Mouse (Mus musculus) kidney, postnatal 36 days (tissue): ENCODE measurements around the gene Tmem238.
A peak's percentile ranks its signal among the peaks of the same experiment; 100 is the strongest.
"Not testable (repeated sequence)": the region's sequence is repeated elsewhere in the genome, so short reads cannot be mapped to it uniquely, and the experiment has no call there.

Source experiments
- DNase-seq, 2 experiments: peaks; one replicate each; pipeline ENCODE4 v3.0.0; 2021 to 2022; ENCODE audit warnings: mixed read lengths in 2 of 2

The Tmem238 gene

DNA sequence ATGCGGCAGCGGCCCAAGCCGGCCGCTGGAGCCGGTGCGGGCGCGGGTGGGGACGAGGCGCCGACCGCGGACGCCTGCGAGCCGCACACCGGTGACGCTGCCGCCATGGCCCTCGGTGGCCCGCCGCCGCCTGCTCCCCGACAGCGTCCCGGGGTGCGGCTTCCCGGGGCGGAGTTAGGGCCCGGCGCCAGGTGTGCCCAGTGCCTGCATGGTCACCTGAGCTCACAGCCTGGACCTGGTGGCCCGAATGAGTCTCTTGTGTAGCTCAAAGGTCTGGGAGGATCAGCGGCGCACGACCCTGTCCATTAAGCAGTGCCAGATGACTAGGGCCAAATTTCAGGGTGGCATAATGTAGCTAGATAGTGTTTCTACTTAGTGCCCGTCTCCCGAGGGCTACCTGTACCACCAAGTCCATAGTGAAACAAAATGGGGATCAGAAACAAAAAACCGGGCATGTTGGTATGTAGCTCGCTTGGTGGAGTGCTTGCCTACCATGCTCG lies at the start of gene Tmem238:
Gene Tmem238 (minus strand): TSS at position 221 of the 500 bp plus-strand sequence.
- peak; percentile 88 to 93 for DNase-seq

DNA sequence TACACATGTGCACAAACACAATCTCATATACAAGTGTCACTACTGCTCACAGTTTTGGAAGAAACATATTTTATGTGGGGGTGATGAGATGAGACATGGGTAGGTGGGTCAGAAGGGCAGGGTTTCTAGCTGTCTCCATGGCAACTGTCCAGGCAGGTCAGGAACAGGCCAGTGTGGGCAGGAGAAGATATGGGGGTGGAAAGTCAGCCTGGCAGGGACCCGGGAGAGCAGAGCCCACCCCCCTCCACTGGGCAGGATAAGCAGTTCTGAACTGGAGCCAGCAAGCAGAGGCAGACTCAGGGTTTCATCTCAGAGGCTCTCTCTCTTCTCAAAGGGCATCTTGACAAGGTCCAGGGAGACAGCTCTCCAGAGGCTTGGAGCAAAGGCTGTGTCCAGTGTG lies 48.2 kb upstream of the Tmem238 start:
- no peak for DNase-seq

DNA sequence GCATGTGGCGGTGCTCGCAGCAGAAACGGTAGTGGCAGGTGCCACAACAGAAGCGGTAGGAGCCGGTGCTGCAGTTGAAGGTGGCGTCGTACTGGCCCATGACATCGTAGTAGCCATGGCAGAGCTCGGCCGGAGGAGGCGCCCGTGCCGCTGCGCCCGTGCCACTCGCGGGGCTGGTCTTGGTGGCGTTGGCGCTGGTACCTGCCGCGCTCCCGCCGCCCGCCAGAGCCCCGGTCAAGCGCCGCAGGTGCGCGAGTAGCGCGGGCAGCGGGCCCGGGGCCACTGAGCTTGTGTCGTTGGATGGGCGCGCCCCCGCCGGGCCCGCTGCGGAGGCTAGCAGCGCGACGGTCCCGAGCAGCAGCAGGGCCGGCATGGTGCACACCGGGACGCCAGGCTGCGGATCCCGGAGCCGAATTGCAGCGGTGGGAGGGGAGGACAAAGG lies 46.9 kb upstream of the Tmem238 start:
- peak; percentile 82 to 86 for DNase-seq

DNA sequence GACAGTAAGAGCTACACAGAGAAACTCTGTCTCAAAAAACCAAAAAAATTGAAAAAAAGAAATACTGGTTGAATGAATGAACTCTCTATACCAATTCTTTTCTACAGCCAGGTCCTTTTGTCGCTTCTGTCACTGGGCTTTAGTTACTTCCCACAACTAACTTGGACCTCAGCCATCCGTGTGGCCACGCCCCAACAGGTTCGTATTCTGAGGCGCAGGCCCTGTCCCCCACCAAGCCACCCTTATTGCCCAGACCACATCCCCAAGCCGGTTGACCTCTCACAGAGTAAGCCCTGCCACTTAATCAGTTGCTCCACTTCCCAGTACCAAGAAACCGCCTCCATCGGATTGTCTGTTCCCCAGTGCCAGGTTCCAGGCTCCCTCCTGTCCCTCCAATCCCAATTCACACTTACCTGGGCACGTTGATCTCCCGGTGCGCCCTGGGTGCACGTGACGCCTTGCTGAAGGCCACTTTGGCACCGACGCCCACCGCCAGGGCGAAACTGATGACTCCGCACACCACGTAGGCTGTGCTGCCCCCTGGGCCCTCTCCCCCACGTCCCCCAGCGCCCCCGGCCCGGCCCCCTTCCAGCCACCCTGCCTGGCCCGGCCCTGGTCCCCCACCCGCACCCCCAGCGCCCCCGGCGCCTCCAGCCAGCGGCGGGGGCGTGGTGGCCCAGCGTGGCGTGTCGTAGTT lies 46.3 kb upstream of the Tmem238 start:
- DNase-seq = peak in 1 of 2 experiments; percentile 51

DNA sequence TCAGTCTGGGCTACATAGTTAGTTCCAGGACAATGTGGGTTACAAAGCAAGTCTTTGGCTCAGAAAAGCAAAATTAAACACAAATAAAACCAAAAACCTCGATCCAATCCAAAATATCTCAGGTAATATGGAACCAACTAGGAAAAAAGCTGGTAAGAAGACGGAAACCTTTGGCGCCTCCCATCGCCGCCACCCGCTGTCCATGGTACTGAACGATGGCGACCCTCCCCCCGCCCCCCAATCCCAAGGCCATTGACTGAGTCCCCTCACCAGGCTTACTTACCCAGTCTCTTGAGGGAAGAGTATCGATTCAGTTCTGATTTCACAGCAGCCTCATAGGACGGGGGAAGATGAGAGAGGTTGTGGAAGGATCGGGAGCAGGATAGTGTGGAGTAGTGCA lies 41.0 kb upstream of the Tmem238 start:
- DNase-seq = no peak

DNA sequence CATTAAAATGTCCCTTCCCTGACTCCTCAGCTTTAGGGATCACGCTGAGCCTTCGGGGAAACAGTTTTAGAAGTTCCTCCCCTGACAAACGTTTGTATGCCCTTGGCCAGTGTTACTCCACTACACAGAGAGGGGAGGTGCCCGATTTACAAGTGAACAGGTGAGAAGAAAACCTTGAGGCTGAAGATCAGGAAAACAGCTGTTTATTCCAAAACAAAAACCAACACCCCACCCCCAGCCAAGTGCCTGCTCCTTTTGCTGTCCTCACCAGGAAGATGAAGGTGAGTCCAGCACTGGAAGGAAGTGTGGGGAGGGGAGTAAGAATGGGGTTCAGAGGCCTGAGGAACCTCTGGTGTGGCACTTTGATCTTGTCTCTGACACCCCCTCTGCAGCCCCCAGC lies 35.9 kb upstream of the Tmem238 start:
- DNase-seq = no peak

DNA sequence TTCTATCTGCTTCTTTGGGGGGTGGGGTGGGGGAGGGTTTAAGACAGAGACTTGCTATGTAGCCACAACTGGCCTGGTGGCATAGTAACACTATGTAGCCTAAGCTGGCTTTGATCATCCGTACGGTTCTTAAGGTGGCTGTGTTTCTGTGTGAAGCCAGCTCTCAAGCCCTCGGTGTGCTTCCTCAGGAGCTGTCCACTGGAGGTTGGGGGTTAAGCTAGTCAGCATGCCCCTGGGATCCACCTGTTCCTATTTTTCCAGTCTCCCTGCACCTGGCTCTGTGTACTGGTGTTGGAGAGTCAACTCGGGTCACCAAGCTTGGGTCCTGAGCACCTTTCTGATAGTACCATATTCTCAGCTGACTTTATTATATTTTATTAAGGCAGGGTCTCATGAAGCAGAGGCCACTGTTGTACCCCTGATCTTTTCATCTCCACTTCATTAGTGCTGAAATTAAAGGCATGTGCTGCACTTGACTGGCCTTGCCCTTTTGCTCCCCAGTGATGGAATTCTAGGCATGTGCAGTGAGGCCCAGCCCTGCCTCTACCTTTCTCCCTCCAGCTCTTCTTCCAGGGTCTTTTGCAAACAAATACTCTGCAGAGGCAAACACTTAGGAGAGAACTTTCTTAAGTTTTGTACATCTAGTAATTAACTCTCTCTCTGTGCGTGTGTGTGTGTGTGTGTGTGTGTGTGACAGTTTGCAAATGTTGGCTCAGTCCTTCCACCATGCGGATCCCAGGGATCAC lies 32.9 kb upstream of the Tmem238 start:
- DNase-seq = peak in 1 of 2 experiments; percentile 36

DNA sequence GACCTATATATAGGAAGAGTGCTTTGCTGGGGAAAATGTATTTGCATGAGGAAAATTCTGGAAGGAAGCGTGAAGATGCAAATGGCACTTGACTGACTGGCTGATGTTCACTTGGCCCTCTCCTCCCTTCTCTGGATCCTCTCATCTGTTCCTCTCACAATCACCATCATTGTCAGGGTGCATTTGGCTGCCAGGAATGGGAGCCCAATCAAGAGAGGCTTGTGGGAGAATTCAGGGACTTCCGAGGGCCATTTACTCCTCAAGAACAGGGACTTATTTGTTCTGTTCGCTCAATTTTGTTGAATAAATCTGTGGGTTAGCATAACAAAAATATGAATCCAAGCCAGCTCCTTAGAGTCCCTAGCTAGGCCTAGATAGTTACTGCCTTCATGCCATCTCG lies 32.2 kb upstream of the Tmem238 start:
- no peak for DNase-seq

DNA sequence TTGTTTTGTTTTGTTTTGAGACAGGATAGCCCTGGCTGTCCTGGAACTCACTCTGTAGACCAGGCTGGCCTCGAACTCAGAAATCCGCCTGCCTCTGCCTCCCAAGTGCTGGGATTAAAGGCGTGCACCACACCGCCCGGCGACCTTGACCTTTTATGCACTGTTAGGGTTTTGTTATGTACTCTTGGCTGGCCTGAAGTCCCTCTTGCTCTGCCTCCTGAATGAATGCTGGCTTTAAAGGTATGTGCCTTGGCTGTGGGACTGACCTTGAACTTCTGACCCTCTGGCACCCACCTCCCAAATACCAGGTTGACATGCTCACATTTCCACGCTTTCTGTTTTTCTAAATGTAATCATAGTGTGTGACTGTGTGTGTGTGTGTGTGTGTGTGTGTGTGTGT lies 31.5 kb upstream of the Tmem238 start:
- DNase-seq = not testable (repeated sequence)

DNA sequence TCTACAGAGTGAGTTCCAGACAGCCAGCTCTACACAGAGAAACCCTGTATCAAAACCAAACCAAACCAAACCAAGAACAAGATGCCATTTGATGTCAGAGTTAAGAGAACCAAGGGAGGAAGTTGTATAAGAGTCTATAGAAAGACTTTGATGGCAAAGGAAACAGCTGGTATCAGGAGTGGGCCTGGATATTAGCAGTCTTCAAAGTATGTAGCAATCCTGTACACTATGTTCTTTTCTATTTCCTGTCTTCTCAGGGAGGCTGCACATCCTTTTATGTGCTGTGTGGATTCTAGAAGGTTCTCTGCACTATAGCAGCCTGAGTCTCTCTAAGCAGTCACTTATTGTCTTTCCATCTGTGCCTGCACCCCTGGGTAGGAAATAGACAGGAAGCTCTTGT lies 27.1 kb upstream of the Tmem238 start:
- no peak for DNase-seq

DNA sequence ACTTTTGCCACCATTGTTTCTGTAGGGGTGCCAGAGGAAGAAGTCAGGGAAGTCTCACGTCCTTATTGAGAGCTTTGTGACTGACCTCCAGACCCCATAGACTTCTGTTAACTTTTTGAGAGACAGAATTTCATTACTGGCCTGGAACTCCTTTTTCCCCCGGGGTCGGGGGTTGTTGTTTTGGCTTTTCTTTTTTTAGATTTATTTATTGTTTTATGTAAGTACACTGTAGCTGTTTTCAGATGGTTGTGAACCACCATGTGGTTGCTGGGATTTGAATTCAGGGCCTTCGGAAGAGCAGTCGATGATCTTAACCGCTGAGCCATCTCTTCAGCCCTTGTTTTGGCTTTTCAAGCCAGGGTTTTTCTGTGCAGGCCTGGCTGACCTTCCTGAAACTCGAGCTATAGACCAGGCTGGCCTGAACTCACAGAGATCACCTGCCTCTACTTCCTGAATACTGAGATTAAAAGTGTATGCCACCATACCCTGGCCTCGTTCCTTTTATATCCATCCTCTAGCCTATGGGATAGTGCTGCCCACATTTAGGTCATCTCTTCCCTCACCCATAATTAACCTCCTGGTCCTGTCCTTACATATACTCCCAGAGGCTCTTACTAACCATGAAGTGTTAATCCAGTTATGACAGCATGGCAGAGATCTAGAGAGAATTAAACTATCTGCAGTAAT lies 23.8 kb upstream of the Tmem238 start:
- DNase-seq = no peak

DNA sequence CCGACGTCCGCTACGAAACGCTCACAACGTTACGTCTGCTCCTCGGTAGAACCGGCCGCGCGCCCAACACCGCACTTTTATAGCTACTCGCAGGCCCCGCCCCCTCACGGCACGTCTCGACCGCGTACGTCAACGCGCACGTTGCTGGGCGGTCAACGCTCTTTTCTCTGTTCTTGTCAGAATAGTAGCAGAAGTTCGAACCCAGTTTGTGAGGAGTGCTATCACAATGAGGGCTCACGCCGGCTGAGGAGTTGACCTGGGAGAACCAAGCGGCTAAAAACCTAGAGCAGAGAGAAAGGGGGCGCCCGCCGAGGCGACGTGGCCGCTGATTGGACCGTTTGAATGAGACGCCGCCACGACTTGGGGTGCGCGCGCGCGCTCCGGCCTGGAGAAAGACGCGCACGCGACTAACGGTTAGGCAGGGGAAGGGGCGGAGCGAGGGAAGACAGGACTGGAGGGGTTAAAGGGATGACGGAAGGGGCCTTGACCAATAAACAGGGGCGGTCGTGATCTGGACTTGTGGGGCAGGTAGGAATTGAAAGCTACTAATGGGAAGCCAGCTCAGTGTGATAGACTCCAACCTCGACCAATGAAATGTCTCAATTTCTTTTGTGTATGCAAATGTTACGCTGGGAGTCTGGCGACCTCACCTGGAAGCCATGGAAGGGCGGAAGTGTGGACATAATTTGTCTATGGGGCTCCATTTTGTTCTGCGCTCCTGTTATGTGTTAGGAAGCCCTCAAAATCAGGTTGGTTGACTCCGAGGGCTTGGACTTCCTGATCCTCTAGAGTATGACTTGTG lies 23.0 kb upstream of the Tmem238 start, which contains the start of gene Ube2s:
Gene Ube2s (minus strand): TSS at position 288 of the 802 bp plus-strand sequence.
- peak; percentile 99 to 100 for DNase-seq

DNA sequence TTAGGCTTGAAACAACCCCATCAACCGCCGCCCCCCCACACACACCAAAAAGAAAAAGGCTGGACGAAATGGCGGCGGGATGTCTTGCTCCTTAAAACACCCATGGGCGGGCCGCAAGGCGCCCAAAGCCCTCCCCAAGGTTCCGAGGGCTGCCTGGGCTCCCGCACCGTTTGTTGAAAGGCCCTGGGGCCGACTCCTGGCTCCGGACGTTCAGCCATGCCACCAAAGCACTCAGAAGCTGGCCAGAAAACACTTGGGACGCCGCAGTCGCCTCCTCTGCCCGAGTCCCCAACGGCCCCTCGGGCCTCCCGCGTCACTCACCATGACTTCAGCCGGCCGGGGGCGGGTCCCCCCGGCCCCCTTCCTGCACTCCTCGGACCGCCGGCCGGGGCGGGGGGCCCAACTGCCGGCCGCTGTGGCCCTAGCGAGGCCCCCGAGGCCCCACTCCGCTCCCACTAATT lies 22.4 kb upstream of the Tmem238 start:
- DNase-seq = no peak

DNA sequence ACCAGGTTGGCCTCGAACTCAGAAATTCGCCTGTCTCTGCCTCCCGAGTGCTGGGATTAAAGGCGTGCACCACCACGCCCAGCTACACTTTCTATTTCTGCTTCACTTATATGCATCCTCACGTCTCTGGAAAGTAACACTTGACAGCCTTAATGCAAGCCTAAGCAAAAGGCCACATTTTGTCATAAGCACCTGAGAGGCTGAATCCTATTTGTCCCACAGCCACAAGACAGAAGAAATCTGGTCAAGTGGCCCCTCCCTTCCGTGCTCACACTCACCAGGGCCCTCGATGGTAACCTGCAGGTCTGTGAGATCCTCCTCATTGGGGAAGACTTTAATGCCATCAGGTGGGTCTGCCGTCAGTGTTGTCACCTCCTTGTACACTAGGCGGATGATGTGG lies 21.7 kb upstream of the Tmem238 start:
- not testable (repeated sequence) for DNase-seq

DNA sequence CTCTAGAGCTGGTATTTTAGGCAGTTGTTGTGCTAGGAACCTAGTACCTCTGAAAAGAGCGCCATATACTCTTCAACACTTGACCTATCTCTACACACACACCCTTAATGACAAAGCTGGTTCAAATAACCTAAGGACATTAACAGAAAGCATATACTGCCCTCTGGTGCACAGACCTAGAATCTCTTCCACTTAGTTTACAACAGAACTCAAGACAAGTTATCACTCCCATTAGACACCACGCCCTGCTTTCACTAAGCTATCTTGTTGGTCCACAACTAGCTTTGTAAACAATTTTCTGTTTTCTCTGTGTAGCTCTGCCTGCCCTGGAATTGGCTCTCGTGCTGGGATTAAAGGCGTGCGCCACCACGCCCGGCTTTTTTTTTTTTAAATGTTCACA lies 17.3 kb upstream of the Tmem238 start:
- peak; percentile 52 to 62 for DNase-seq

DNA sequence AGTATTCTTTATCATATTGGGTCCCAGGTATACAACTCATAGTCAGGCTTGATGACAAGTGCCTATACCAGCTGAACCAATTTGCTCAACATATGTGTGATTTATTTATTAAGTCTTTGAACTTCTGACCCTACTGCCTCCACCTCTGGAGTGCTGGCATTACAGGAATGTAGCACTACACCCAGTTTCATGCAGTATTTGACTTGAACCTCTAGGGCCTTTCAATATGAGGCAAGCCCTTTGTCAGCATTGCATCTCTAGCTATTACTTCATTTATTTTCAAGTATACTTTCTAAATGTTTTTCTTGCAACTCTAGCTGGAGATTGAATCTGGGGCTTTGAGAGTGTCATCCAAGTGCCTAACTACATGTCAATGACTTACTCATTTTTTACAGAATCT lies 12.8 kb upstream of the Tmem238 start:
- DNase-seq = no peak

DNA sequence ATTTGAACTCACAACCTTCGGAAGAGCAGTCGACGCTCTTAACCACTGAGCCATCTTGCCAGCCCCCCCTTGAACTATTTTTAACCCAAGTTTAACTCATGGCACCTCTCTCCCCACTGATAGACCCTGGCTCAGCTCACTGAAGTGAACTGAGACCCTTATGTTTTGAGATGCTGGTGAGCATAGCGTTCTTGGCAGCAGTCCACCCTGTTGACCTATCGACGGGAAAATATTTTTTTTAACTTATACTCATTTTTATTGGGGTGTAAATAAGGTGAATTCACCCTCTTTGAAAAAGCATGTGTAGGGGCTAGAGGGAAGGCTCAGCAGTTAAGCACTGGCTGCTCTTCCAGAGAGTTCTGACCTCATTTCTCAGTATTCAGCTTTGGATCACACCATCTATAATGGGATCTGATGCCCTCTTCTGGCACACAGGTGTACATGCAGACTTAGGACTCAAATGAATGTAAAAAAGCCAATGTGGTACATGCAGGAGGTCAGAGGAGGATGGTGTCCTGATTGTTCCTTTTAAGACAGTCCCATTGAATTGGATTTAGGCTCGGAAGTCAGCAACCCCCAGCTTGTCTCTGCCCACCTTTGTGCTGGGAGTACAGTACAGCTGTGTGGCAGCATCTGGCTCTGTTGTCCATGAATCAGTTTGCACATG lies 6.4 kb upstream of the Tmem238 start:
- DNase-seq = peak; percentile 37 to 52

DNA sequence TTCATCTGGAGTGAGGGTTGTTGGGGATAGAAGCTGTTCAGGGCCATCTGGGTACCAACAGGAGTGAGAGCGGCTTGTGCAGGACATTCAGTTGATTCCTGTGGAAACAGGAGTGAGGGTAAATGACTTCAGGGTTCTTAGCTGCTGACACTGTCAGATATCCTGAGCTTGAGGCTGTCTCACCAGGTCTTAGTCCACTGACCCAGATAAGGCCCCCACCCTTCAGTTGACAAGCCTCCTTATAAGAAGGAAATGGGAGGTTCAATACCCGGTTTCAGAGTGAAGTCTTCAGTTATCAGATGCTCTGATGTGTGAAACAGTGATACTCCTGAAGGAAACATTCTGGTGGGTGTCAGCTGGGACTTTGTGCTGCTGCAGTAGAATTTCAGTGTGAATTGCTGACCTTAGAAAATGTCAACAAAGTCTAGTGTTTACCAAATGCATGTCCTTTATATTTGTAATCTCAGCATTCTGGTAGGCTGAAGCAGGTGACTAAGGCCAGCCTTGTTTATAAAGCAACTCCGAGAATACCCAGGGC lies 5.2 kb upstream of the Tmem238 start:
- no peak for DNase-seq

DNA sequence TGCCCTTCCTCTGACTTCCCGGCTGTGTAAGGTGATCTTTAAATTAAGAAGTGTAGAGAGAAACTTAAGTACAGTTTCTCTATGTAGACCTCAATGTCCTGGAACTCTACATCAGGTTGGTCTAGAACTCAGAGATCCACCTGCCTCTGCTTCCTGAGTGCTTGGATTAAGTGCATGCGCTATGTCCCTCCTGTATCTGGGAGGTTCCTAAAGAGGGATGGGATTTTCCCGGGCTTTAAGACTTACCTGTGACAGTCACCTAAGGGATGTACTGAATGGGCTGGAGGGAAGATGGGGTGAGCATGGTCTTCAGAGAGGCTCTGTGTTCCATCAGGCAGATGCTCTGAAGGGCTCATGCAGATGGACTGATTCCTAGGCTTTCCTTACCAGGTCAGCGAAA lies 4.2 kb upstream of the Tmem238 start:
- DNase-seq = no peak

DNA sequence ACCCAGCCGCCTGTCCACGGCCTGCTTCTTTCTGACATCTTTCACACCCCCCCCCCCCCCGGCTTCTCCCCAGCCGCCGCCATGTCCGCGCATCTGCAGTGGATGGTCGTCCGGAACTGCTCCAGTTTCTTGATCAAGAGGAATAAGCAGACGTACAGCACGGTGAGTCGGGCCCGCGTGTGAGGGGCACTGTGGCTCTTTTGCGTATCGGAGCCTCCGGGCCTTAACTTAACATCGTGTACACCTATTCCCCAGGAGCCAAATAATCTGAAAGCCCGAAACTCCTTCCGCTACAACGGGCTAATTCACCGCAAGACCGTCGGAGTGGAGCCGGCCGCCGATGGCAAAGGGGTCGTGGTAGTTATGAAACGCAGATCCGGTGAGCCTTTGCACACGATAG lies 3.8 kb upstream of the Tmem238 start:
- DNase-seq = peak in 1 of 2 experiments; percentile 30
